Mouse (Mus musculus): ENCODE data around the gene Tmem256. TPM values are rescaled to one million over a fixed set of nuclear protein-coding genes. Genes with fewer than 3 reads are reported as not detected.
A peak's percentile ranks its signal among the peaks of the same experiment; 100 is the strongest.

Tmem256 gene
- polyA plus RNA-seq, 2 experiments = 197 to 384 TPM

- no peaks in the 10 kb centered on the region for H3K9me3 ChIP-seq (ENCODE audit: control insufficient read depth, low read length)
- TF ChIP-seq EP300 (IDR thresholded peaks at IDR 0.05; ENCODE audit: low read depth) = no peak
- TF ChIP-seq CTCF (IDR thresholded peaks at IDR 0.05; ENCODE audit: low read depth) = no peak
- H3K4me2 ChIP-seq (ENCODE audit: low read depth) = peak overlapping the region; percentile 94
- no peak for DNase-seq (ENCODE audit: low read depth in 3 of 3, low spot score in 3 of 3)
- no peaks in the 10 kb centered on the region for H3K36me3 ChIP-seq (replicated peaks; ENCODE audit: control insufficient read depth, insufficient read depth, low read depth)
- H3K27ac ChIP-seq = peak overlapping the region; percentile 76
- 0% methylated on average over 7 of the region's 7 CpGs for WGBS (ENCODE audit: insufficient replicate concordance)
- peak overlapping the region; percentile 67 to 88 for H3K4me3 ChIP-seq (ENCODE audit: insufficient read depth in 1 of 2, low read depth in 2 of 2, low read length in 2 of 2)
- ATAC-seq (ENCODE audit: insufficient read depth) = peak; percentile 12; the same call in 1 of the 2 replicates
- H3K9ac ChIP-seq (replicated peaks) = peak overlapping the region; percentile 81
- peaks cover 38% of the 10 kb centered on the region for H3K27me3 ChIP-seq (ENCODE audit: control insufficient read depth, insufficient read depth, low read length)
- peaks cover 16 to 22% of the 10 kb centered on the region in 2 experiments for H3K4me1 ChIP-seq (replicated peaks; ENCODE audit: control insufficient read depth in 2 of 2, insufficient read depth in 2 of 2, low read length in 1 of 2)
Measured at GRCm38 (mm10) chr11:69838714-69839104, 395 bp downstream of the Tmem256 start.

DNA sequence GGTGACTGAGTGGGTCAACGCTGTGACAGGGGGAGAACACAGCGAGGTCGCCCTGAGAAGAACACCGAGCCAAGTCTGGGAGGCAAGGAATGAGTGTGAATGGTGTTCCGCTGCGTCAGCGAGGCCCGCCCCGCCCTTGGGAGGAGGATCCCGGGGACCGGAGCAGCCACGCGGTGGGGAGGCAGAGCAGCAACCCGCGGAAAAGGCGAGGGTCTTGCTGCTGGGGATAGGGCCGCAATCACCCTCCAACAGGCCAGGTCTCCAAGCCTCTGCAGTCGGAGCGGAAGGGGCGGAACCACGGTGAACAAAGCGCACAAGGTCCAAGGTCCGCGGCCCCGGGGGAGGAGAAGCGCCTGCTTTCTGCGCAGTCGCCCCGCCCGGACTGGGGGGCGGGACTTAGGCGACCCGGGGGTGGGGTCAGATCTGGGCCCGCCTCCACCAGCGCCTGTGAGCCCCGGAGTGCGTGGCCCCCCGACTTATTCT lies 7.9 kb downstream of the Tmem256 start, which contains the start of gene Plscr3:
Plscr3 (plus strand) TSS at position 179 of the 483 bp plus-strand sequence.
- under 1% methylated on average over 38 of the region's 38 CpGs for WGBS (ENCODE audit: insufficient replicate concordance)
- TF ChIP-seq CTCF (IDR thresholded peaks at IDR 0.05; ENCODE audit: low read depth) (0 out of 2 replicates have a peak, but pooled peaks have one; percentile 19), EP300 (IDR thresholded peaks at IDR 0.05; ENCODE audit: low read depth) (peak; percentile 37)
- peaks cover 26 to 40% of the 10 kb centered on the region in 2 experiments for H3K4me1 ChIP-seq (replicated peaks; ENCODE audit: control insufficient read depth in 2 of 2, insufficient read depth in 2 of 2, low read length in 1 of 2)
- H3K9ac ChIP-seq (replicated peaks) = peak within 1 kb of the TSS; percentile 91
- peak within 1 kb of the TSS; percentile 96 for H3K4me2 ChIP-seq (ENCODE audit: low read depth)
- no peaks in the 10 kb centered on the region for H3K9me3 ChIP-seq (ENCODE audit: control insufficient read depth, low read length)
- peaks cover 10% of the 10 kb centered on the region for H3K36me3 ChIP-seq (replicated peaks; ENCODE audit: control insufficient read depth, insufficient read depth, low read depth)
- peak within 1 kb of the TSS; percentile 78 to 94 for H3K4me3 ChIP-seq (ENCODE audit: insufficient read depth in 1 of 2, low read depth in 2 of 2, low read length in 2 of 2)
- peak; percentile 91 for ATAC-seq (ENCODE audit: insufficient read depth)
- no peaks in the 10 kb centered on the region for H3K27me3 ChIP-seq (ENCODE audit: control insufficient read depth, insufficient read depth, low read length)
- peak; percentile 75 to 80 (median 76) for DNase-seq (ENCODE audit: low read depth in 3 of 3, low spot score in 3 of 3)
- H3K27ac ChIP-seq = peak within 1 kb of the TSS; percentile 92

- Histone ChIP-seq H3K4me1 (replicated peaks; ENCODE audit: control insufficient read depth in 2 of 2, insufficient read depth in 2 of 2, low read length in 1 of 2) (peaks cover 34 to 46% of the 10 kb centered on the region in 2 experiments), H3K9me3 (ENCODE audit: control insufficient read depth, low read length) (no peaks in the 10 kb centered on the region), H3K27me3 (ENCODE audit: control insufficient read depth, insufficient read depth, low read length) (no peaks in the 10 kb centered on the region), H3K27ac (peak overlapping the region; percentile 92), H3K36me3 (replicated peaks; ENCODE audit: control insufficient read depth, insufficient read depth, low read depth) (peaks cover 17% of the 10 kb centered on the region), H3K4me3 (ENCODE audit: insufficient read depth in 1 of 2, low read depth in 2 of 2, low read length in 2 of 2) (peak overlapping the region; percentile 78 to 94), H3K9ac (replicated peaks) (peak overlapping the region; percentile 91), H3K4me2 (ENCODE audit: low read depth) (peak overlapping the region; percentile 96)
- DNase-seq (ENCODE audit: low read depth in 3 of 3, low spot score in 3 of 3) (no peak), ATAC-seq (ENCODE audit: insufficient read depth) (peak; percentile 64)
- 13% methylated on average over 37 of the region's 37 CpGs for WGBS (ENCODE audit: insufficient replicate concordance)
- TF ChIP-seq CTCF (IDR thresholded peaks at IDR 0.05; ENCODE audit: low read depth) (no peak), EP300 (IDR thresholded peaks at IDR 0.05; ENCODE audit: low read depth) (no peak)
Measured at GRCm38 (mm10) chr11:69846738-69847688, 8.7 kb downstream of the Tmem256 start.

GRCm38 (mm10) chr11:69848021-69848420 lies 9.7 kb downstream of the Tmem256 start:
- Histone ChIP-seq H3K9me3 (ENCODE audit: control insufficient read depth, low read length) (no peaks in the 10 kb centered on the region), H3K4me3 (ENCODE audit: insufficient read depth in 1 of 2, low read depth in 2 of 2, low read length in 2 of 2) (no peak overlapping the region), H3K36me3 (replicated peaks; ENCODE audit: control insufficient read depth, insufficient read depth, low read depth) (peaks cover 20% of the 10 kb centered on the region), H3K27ac (peak overlapping the region; percentile 12; the same call in 1 of the 2 replicates), H3K9ac (replicated peaks) (no peak overlapping the region), H3K4me2 (ENCODE audit: low read depth) (peak overlapping the region; percentile 96), H3K4me1 (replicated peaks; ENCODE audit: control insufficient read depth in 2 of 2, insufficient read depth in 2 of 2, low read length in 1 of 2) (peaks cover 42 to 52% of the 10 kb centered on the region in 2 experiments), H3K27me3 (ENCODE audit: control insufficient read depth, insufficient read depth, low read length) (no peaks in the 10 kb centered on the region)
- ATAC-seq (ENCODE audit: insufficient read depth) = no peak
- no peak for TF ChIP-seq EP300 (IDR thresholded peaks at IDR 0.05; ENCODE audit: low read depth)
- TF ChIP-seq CTCF (IDR thresholded peaks at IDR 0.05; ENCODE audit: low read depth) = no peak
- DNase-seq (ENCODE audit: low read depth in 3 of 3, low spot score in 3 of 3) = no peak
- 91% methylated on average over 6 of the region's 6 CpGs for WGBS (ENCODE audit: insufficient replicate concordance)

DNA sequence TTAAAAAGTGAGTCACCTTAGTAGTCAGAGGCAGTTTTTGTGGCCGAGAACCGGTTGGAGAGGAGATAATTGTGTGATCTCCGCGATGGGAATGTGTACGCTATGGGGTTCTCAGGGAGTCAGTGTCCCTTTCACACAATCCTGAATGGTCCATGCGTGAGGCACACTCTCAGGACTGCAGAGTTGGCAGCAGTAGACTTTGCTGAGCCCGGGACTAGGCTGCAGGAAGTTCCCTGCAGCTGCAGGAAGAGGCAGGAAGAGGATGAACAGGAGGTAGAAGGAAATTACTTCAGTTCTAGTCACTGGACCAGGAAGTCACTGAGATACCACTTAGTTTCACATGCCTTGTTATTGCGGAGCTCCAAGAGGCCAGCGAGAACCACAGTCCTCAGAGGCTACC lies 10.8 kb downstream of the Tmem256 start:
- peaks cover 20% of the 10 kb centered on the region for H3K36me3 ChIP-seq (replicated peaks; ENCODE audit: control insufficient read depth, insufficient read depth, low read depth)
- H3K27ac ChIP-seq = no peak overlapping the region; the same call in 1 of the 2 replicates
- H3K4me1 ChIP-seq (replicated peaks; ENCODE audit: control insufficient read depth in 2 of 2, insufficient read depth in 2 of 2, low read length in 1 of 2) = peaks cover 50 to 59% of the 10 kb centered on the region in 2 experiments
- no peak for TF ChIP-seq CTCF (IDR thresholded peaks at IDR 0.05; ENCODE audit: low read depth)
- H3K9me3 ChIP-seq (ENCODE audit: control insufficient read depth, low read length) = no peaks in the 10 kb centered on the region
- no peak overlapping the region for H3K4me2 ChIP-seq (ENCODE audit: low read depth)
- no peaks in the 10 kb centered on the region for H3K27me3 ChIP-seq (ENCODE audit: control insufficient read depth, insufficient read depth, low read length)
- DNase-seq (ENCODE audit: low read depth in 3 of 3, low spot score in 3 of 3) = no peak
- no peak overlapping the region for H3K9ac ChIP-seq (replicated peaks)
- H3K4me3 ChIP-seq (ENCODE audit: insufficient read depth in 1 of 2, low read depth in 2 of 2, low read length in 2 of 2) = no peak overlapping the region
- no peak for ATAC-seq (ENCODE audit: insufficient read depth)
- 73% methylated on average over 9 of the region's 9 CpGs for WGBS (ENCODE audit: insufficient replicate concordance)

Data from liver, embryonic 14.5 days (tissue).